Comparison of ENCODE assay signal across 8 mouse cellular contexts in the genomic region with DNA sequence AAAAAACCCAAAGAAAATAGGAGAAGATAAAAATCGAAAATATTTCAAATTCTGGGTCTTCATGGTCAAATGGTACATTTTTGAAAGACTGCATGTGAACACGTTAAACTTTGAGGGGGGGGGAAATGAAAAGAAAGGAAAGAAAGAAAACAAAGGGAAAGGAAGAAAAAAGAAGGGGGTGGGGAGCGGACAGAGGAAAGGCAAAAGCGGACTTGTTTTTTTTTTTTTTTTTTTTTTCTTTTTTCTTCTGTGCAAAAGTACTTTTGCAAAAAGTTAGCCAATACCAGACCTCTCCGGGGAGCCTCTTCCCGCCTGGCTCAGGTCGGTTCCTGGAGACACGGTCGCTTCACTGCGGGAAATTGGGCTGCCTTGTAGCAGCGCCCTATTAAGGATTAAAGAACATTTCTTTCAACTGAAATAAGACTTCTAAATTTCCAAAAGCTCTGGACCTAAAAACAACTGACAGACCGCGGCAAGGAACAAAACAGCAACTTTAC. TPM values are rescaled to one million over a fixed set of nuclear protein-coding genes. Genes with fewer than 3 reads are reported as not detected.
DNase-seq lines count a peak whose midpoint lies in the region; ATAC-seq and TF ChIP-seq lines count a peak whose summit lies in the region.

No protein-coding gene starts in this region.

- H3K4me3 ChIP-seq in heart, embryonic 16.5 days (ENCODE audit: low read length) = peak overlapping the region; percentile 77
- H3K4me3 ChIP-seq in bone marrow, adult 2 months (replicated peaks; ENCODE audit: control insufficient read depth, low read depth, low read length) = peak overlapping the region; percentile 73
- peak overlapping the region; percentile 48 for H3K4me3 ChIP-seq in hindbrain, embryonic 13.5 days
- peak overlapping the region; percentile 68 for H3K4me3 ChIP-seq in midbrain, embryonic 10.5 days

- WGBS in heart, embryonic 16.5 days = 2% methylated on average over 13 of the region's 13 CpGs
- WGBS in bone marrow, adult 2 months = under 1% methylated on average over 13 of the region's 13 CpGs
- under 1% methylated on average over 13 of the region's 13 CpGs for WGBS in hindbrain, embryonic 13.5 days
- WGBS in midbrain, embryonic 10.5 days = 2% methylated on average over 13 of the region's 13 CpGs

- no peak for DNase-seq in heart, postnatal 10 days
- DNase-seq in midbrain, embryonic 10.5 days (ENCODE audit: low spot score) = no peak
- DNase-seq in adrenal gland, postnatal 36 days = no peak
- DNase-seq in urinary bladder, postnatal 4 days (ENCODE audit: low spot score in 2 of 2) = no peak

- intact Hi-C loops in heart, postnatal 10 days (cut with DNase I) = loop anchor here (2.0 to 5.0 kb wide), 5 partner anchors 43 to 115 kb away; a partner anchor contains a TSS

- H3K9ac ChIP-seq in heart, embryonic 16.5 days (ENCODE audit: low read length) = peak overlapping the region; percentile 82
- peak overlapping the region; percentile 71; the same call in 1 of the 2 replicates for H3K9ac ChIP-seq in hindbrain, embryonic 13.5 days

- no peaks in the 10 kb centered on the region for H3K27me3 ChIP-seq in heart, embryonic 16.5 days (ENCODE audit: control insufficient read depth, insufficient read depth, low read length)
- H3K27me3 ChIP-seq in hindbrain, embryonic 13.5 days = no peaks in the 10 kb centered on the region
- H3K27me3 ChIP-seq in midbrain, embryonic 10.5 days (ENCODE audit: low read depth, poor library complexity, severe bottlenecking) = no peaks in the 10 kb centered on the region

- H3K4me2 ChIP-seq in heart, embryonic 16.5 days (ENCODE audit: low read depth, low read length) = peak overlapping the region; percentile 63
- H3K4me2 ChIP-seq in hindbrain, embryonic 13.5 days = peak overlapping the region; percentile 61

- TF ChIP-seq CTCF in bone marrow, adult 2 months (IDR thresholded peaks at IDR 0.05; ENCODE audit: control insufficient read depth, insufficient read depth, low read length) = no peak

- no peaks in the 10 kb centered on the region for H3K9me3 ChIP-seq in heart, embryonic 16.5 days (replicated peaks; ENCODE audit: control insufficient read depth, low read length)
- no peaks in the 10 kb centered on the region for H3K9me3 ChIP-seq in hindbrain, embryonic 13.5 days
- H3K9me3 ChIP-seq in midbrain, embryonic 10.5 days (replicated peaks) = no peaks in the 10 kb centered on the region; the same call in 1 of the 2 replicates

- TF ChIP-seq POLR2A in bone marrow, adult 2 months (IDR thresholded peaks at IDR 0.05; ENCODE audit: borderline replicate concordance, control insufficient read depth, low read depth, low read length) = no peak

- no peak for ATAC-seq in heart, embryonic 16.5 days (replicated peaks; ENCODE audit: extremely low read depth, insufficient read depth, low FRiP score)
- peak; percentile 44 for ATAC-seq in hindbrain, embryonic 13.5 days (ENCODE audit: low FRiP score)
- ATAC-seq in frontal cortex, adult (ENCODE audit: low TSS enrichment) = no peak

- H3K36me3 ChIP-seq in heart, embryonic 16.5 days (ENCODE audit: control insufficient read depth, insufficient read depth) = no peaks in the 10 kb centered on the region
- no peaks in the 10 kb centered on the region for H3K36me3 ChIP-seq in hindbrain, embryonic 13.5 days
- no peaks in the 10 kb centered on the region for H3K36me3 ChIP-seq in midbrain, embryonic 10.5 days

- no peaks in the 10 kb centered on the region for H3K4me1 ChIP-seq in heart, embryonic 16.5 days (ENCODE audit: control insufficient read depth, insufficient read depth, low read length)
- peaks cover 3% of the 10 kb centered on the region for H3K4me1 ChIP-seq in bone marrow, adult 2 months (ENCODE audit: control insufficient read depth, insufficient read depth, low read length)
- peaks cover 8% of the 10 kb centered on the region for H3K4me1 ChIP-seq in hindbrain, embryonic 13.5 days (replicated peaks)
- peaks cover 15% of the 10 kb centered on the region for H3K4me1 ChIP-seq in midbrain, embryonic 10.5 days

- peak overlapping the region; percentile 84; the same call in 1 of the 2 replicates for H3K27ac ChIP-seq in heart, embryonic 16.5 days (ENCODE audit: low read length)
- peak overlapping the region; percentile 90 for H3K27ac ChIP-seq in bone marrow, adult 2 months (ENCODE audit: control insufficient read depth, insufficient read depth, low read depth, low read length, poor library complexity)
- H3K27ac ChIP-seq in hindbrain, embryonic 13.5 days = peak overlapping the region; percentile 80; the same call in 1 of the 2 replicates
- H3K27ac ChIP-seq in midbrain, embryonic 10.5 days (replicated peaks) = peak overlapping the region; percentile 93

RNA-seq across cellular contexts. Expression of a gene that starts 42.0 kb away (rescaled TPM):
- 6.2 and 7.8 TPM in 2 replicates for polyA plus RNA-seq in heart, embryonic 16.5 days (2015; fragmentation: Nextera tagmentation; extraction: Ambion mirVana)
- total RNA-seq in heart, postnatal 10 days (2021) = 1 to 10 TPM; 2.7 to 2.9 TPM
- polyA plus RNA-seq in bone marrow, adult 2 months (2011; ENCODE audit: insufficient read depth, insufficient read length, low replicate concordance, missing spikeins) = 13.2 and 28.8 TPM in 2 replicates
- 1.2 and 1.3 TPM in 2 replicates for polyA plus RNA-seq in hindbrain, embryonic 13.5 days (2015; fragmentation: Nextera tagmentation; extraction: Ambion mirVana)
- polyA plus RNA-seq in midbrain, embryonic 10.5 days (2016; fragmentation: Nextera tagmentation; extraction: Ambion mirVana) = 1.3 and 2.2 TPM in 2 replicates
- 10 to 100 TPM in 1 of 2 experiments, 1 to 10 TPM in 1; 7.6 to 13.2 TPM for total RNA-seq in adrenal gland, postnatal 36 days (2021)

RNA-seq across cellular contexts. Expression of a gene that starts 53.0 kb away (rescaled TPM):
- polyA plus RNA-seq in heart, embryonic 16.5 days (2015; fragmentation: Nextera tagmentation; extraction: Ambion mirVana) = 65.7 and 66.8 TPM in 2 replicates
- 10 to 100 TPM; 77.6 to 80.3 TPM for total RNA-seq in heart, postnatal 10 days (2021)
- 6.9 and 31.4 TPM in 2 replicates for polyA plus RNA-seq in bone marrow, adult 2 months (2011; ENCODE audit: insufficient read depth, insufficient read length, low replicate concordance, missing spikeins)
- polyA plus RNA-seq in hindbrain, embryonic 13.5 days (2015; fragmentation: Nextera tagmentation; extraction: Ambion mirVana) = 30.1 and 31.4 TPM in 2 replicates
- 38.8 and 39.8 TPM in 2 replicates for polyA plus RNA-seq in midbrain, embryonic 10.5 days (2016; fragmentation: Nextera tagmentation; extraction: Ambion mirVana)
- total RNA-seq in adrenal gland, postnatal 36 days (2021) = 100 to 1,000 TPM in 1 of 2 experiments, 10 to 100 TPM in 1; 98.5 to 102 TPM
